Mouse (Mus musculus): ENCODE results near the gene Pate3.

DNA sequence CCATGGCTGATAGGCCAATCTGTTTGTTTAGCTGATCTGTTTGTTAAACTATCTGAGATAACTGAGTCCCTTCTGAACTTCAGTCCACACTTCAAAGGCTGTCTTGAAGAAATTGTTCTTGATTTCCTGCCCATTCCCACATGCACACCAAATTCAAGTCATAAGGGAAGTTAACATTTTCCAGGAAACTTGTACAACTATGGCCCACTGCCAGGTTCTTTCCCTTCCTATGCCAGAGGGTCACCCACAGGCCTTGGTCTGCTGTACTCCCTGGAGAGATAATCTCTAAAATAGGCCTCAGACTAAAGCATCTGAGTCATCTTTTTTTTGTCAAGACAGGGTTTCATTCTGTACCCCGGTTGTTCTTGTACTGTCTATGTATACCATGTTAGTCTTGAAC is 15.0 kb downstream of the Pate3 start:
- TF ChIP-seq CTCF (IDR thresholded peaks at IDR 0.05; ENCODE audit: extremely low read depth, insufficient read depth, low read length), result no peak
- TF ChIP-seq POLR2A (IDR thresholded peaks at IDR 0.05; ENCODE audit: extremely low read depth, insufficient read depth, low read length), result no peak

All from cortical plate, adult 2 months (tissue).